Mouse (Mus musculus) brain, adult 2 months (tissue): ENCODE measurements around the gene Ttk.

Experiments
- DNase-seq: peaks from one replicate; pipeline ENCODE4 v3.0.0; 2011; ENCODE audit warnings: low read depth, low spot score

Ttk gene

DNA sequence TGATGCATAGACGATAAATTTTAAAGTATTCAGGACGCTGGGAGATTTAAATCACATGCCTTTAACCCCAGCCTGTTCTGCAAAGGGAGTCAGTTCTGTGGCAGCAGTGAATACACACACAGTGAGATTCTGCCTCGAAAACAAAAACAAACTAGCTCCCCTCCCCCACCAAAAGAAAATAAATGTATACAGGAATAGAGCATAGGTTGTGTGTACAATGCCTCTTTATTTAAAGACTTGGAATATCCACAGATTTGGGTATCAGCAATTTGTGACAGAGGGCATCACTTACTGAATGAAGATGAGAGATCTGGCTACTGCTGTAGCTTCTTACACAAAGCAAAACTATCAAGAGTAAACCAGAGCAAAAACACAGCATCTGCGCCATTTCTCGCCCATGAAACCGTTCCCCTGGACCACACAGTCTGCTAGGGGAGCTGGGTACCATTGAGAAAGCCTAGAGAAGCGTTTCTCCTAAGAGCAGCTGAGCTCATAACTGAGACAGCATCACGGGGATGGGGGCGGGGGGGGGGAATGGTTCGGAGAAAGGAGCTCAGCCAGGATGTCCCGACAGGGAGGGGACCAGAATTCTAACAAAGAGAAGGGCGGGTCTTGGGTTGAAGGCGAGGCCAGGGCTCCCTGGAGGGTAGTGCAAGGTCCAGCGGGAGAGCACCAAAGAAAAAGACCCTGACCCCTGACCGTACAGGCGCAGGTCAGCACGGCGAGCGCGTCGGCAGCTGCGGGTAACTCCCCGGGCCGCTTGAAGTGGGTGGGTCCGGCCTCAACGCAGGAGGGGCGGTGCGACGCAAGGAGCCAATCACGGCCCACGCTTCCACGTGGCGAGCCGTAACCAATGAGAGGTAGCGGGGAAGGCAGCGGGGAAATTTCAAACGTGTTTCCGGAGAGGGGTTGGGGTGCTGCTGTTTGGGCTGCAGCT, at the start of gene Ttk:
Gene Ttk (plus strand): TSS at position 879 of the 937 bp plus-strand sequence.
- DNase-seq: peak; percentile 94

DNA sequence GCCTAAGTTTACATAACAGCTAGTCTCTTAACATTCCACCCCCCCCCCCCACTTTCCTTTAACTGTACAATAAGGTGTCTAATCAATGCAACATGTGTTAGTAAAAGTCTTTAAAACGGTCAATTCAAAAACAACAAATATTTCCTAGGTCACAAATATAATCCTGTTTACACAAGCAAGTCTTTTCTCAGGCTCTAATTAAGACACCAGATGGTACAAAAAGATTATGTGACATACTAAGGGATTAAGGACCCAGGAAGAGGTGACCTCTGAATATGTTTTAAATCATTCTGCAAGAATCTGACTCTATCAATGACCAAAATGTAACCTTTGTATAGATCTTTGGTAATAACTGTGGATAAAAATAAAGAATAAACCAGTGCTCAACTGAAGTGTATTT, 49.0 kb upstream of the Ttk start:
- no peak for DNase-seq

DNA sequence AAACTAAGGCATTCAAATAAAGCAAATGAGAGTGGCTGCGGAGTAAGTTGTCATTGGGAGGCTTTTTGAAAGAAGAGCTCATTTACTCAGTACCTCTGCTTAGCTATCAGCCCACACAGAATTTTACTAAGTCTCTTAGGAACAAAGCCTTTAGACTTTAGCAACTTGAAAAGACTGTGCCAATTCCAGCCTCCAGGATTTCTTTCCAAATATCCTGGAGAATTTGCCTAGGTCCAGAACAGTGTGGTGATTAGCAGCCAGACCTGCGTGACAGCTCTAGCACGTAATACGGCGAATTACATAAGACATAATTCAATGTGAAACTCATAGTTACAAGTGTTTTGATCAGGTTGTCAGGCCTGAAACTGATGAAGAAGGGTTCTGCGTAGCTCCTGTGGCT, 45.2 kb upstream of the Ttk start:
- peak; percentile 53 for DNase-seq

DNA sequence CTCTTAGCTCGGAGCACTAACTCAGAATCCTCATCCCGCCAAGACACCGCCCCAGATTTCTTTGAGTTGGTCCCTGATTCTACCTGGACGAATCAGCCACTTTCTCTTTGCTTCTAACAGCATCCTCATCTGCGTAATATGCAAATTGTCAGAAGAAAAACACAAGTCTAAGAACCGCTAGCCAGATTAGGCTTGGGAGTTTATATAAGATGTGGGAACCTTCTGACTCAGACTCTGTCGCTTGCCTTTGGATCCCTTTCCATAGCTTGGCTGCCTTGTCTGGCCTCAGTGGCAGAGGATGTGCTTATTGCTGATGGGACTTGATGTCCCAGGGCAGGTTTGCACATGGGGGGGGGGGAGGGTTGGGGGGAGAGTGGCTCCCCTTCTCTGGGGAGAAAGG, 37.6 kb upstream of the Ttk start:
- peak; percentile 67 for DNase-seq

DNA sequence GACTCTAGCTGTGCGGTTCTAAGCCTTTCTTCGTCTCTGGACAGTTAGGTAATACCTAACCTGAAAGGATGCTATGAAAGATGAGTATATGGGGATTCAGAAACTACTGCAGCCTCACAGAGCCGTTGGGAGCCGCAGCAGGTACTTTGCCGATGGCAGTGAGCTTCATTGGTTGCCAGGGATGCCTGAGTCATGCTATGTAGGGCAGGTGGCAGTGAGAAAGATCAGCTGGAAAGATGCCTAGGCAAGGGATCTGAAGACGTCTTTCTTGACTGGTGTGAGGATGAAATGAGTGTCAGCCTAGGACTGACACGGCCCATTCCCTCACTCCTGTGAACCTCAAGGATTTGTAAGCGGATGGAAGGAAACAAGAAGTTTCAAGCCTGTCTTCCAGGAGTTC, 36.6 kb upstream of the Ttk start:
- DNase-seq: peak; percentile 93

DNA sequence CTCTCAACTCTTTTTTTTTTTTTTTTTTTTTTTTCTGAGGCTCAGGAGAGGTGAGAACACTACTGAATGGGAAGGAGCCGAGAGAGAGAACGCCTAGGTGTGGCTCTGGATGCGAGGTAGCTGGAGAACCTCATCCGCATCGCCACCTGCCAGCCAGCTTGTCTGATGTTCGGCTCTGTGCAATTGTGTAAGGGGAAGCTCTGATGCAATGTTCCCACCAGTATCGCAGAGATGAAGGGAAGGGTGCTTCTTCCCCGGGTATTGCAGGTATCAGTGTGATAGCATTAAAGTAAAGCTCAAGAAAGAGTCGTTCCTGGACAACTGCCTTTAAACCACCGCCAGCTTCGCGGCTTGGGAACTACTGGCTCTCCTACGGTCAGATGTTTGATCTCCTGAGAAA, 30.1 kb upstream of the Ttk start:
- DNase-seq: peak; percentile 63

DNA sequence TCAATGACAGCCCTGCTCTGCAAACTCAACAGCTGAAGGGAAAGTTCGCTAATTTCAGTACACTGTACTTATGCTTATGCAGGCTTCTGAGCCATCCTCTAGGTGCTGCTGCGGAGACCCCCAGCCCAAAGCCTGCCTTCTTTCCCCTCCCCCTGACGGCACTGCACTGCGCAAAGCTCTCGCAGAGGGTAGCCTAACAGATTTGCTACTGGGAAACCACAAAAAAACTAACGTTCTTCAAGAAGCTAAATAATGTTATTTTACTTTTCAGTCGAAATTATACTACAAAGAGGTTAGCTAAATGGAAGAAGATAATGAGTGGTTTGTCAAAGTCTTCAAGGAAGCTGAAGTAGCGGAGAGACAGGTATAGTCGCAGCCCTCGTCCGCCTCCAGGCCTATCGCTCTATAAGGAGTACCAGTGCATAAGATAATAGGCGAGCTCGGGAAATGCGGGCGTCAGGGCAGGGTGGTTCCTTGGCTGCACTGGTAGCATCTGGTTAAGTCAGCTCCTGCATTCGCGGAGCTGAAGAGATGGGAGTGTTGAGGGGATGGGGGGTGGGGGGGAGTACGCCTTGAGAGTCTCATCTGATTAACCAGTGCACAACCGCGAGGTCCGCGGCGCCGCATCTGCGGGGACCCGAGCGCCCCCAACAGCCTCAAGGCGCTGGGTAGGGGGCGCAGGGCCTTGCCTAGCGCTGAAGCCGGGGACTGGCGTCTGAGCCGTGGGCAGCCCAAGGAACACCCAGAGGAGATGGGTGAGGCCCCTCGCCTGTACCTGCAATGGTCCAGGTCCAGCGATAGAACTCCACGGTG, 29.1 kb upstream of the Ttk start:
- DNase-seq: peak; percentile 77

DNA sequence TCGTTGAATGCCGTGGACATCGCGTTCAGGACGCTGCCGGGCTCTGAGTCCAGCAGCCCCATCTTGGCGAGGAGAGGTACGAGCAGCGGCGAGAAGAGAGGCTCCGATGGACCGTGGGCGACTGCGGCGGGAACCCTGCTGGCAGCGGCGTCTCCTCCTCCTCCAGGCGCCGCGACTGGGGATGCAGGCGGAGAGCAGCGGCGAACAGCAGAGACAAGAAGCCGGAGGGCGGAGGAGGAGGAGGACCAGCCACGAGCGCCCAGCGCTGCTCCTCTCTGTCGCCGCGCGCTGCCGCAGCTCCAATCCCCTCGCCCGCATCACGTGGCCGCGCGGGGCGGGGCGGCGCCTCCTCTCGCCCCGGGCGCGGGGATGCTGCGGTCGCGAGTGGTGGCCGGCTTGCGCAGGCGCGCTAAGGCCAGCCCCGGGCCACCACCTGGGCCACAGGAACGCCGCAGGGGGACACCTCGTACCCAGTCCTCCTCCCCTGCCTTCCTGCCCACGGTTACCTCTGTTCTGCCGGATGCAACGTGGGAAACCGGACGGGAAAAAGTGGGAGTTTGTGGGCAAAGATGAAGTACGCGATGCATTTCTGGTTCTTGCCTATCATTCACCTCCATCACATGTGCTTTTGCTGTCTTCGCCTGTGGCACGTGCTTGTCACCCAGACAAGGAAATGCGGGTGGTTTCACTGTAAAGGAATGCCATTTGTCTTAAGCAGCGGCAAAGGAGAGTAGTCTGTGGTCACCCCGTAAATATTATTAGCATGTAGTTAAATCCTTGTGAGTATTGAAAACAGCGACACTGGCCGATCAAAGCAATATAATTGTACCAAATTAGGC, 28.3 kb upstream of the Ttk start, which contains the start of gene Elovl4:
Gene Elovl4 (minus strand): TSS at position 301 of the 839 bp plus-strand sequence.
- DNase-seq: peak; percentile 96

DNA sequence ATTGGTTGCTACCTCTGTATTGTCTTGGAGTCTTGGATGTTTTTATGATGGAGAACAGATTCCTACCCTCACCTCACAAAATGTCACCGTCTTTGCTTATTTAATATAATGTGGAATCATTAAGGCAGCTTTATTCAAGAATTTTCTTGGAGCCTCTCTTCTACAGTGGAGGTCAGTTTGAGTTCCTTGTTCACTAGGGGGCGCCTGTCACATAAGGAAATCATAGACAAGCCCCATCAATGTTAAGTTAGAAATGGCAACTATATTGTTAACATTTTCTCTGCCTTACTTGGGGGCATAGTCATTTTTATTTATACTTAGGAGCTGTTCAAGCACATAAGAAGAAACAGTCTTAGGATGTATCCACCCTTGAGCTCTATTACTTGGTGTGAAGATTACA, 26.9 kb upstream of the Ttk start:
- peak; percentile 74 for DNase-seq

DNA sequence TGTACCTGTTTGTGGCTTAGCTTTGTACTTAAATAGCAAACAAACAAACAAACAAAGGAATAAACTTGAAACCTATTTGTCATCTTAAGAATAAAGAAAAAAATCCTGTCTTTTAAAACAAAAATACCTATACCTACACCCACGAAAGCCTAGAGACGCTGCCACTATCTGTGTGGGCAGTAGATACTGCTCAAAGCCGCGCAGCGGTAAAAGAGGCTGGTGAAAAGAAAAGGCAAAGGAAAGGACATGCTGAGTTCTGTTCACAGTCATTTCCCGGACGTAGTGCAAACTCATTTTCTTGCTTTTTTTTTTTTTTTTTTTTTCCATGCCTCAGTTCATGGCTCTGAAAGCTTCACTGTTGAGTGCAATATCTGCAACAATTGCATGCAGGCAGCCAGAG, 15.3 kb upstream of the Ttk start:
- DNase-seq: no peak

DNA sequence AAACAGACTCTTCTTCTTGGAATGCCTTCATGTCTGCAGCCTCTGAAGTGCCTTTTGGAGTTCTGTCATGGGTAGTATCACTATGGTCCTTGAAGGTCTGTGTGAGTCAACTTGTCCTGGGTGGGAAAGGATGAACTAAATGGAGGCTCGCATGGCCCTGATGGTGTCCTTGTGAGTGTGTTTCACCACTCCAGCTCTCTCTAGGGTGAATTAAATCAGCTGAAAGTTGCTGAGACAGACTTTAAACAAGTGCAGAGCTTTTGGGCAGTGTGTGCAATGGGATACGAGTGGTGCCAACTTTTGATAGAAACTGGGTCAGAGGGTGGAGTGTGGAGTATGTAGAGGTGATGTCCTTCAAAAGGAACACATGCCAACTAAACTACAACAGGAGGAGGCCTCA, 13.5 kb upstream of the Ttk start:
- DNase-seq: no peak

DNA sequence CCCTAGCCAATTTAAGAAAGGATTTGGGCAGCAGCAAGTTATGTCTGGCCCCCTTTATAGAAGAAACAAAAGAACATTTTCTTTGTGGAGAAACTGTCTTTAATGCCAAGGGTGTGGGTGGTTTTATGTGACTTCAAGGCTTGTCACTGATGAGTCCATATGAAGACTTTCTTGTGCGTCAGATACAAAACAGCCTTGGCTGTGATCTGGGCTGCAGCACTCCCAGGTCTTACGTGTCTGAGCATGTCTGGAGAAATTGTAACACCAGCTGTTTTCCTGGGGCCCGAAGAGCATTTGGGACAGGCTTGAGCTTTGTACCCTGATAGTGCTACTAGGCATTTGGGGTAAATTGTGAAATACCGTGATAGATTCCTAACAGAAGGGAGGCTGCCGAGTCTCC, 11.6 kb upstream of the Ttk start:
- no peak for DNase-seq

DNA sequence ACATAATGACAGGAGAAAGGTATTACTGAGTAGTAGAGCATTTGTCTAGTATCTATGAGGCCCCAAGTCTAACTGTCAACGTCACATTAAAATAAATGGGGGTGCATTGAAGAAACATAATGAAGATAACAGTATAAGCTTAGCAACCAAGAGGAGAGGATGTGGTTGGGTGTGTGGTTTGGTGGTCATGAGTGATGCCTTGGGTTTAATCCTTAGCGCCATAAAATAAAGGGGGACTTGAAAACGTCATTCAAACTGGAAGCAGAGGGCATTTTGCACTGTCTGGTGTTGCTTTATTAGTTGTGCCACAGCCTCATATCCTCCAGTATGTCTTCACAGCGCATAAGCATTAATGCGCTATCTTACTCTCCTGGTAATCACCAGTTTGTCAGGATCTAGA, 4.6 kb upstream of the Ttk start:
- DNase-seq: no peak

DNA sequence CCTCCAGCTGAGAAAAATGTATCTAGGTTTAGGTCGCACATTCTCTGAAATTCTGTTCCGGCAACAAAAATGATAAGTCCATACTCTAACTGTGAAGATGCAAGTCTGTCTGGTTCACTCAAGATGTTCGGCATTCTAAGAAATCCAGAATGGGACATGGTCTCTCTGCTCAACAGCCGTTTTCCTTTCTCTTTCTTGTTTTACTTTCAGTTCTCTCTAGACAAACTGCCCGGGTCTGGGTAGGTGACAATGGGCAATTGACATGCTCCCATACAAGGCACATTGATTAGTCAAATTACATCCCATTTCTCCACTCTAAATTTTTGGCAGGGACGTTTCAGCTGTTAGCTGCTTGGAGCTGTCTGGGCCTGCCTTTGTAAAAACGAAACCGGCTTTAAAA, 3.3 kb upstream of the Ttk start:
- DNase-seq: no peak

DNA sequence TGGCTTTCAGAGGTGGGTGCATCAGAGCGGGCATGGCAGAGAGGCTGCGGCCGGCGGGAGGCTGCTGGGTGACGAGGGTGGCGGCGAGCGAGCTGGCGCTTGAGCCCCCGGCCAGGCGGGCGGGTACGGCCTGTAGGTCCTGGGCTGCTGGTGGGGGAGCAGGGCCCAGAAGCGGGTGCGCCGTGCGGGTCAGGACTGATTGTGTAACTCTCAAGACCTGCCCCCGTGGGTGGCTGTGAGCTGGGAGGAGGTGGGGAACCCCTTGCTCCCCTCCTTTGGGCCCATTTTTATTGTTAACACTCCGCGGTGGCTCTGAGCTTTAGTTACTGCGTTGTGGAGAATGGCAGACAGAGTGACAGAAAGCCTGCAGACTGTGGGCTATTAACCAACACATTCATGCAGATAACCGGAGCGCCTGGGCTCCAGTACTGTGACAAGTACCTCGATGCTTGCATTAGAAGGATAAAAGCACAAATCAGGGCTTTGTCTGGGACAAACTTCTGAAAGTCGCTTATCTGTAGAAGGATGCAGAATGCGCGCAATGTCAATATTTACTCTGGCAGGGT, 342 bp downstream of the Ttk start:
- DNase-seq: no peak

DNA sequence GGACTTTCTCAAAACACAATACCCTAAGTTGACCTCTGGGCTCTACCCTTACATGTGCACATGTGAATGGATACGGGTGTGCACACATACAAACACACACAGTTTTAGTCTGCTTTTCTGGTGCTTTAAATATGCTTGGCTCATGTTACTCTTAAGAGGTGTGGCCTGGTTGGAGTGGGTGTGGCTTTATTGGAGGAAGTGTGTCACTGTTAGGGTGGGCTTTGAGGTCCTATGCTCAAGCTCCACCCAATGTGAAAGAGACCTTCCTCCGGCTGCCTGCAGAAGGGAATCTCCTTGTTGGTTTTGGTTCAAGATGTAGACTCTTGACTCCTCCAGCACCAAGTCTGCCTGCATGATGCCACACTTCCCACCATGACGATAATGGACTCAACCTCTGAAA, 18.0 kb downstream of the Ttk start:
- no peak for DNase-seq

DNA sequence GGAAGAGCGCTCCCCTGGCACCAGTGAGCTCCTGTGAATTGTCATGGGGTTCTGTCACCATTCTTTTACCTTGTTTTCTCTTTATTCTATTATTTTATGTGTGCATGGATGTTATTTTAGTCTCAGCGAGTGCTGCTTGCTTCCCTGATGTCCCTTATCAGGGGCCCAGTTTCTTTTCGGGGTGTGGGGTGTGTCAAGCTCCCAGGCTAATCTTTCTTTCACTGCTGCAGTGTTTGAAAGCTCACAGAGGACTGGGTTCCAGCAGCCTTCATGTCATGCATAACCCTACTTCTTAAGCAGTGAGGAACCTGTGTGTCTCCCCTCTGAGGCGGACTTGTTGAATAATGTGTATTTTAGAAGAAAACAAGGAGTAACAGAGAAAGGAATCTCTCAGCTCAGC, 30.7 kb downstream of the Ttk start:
- no peak for DNase-seq

DNA sequence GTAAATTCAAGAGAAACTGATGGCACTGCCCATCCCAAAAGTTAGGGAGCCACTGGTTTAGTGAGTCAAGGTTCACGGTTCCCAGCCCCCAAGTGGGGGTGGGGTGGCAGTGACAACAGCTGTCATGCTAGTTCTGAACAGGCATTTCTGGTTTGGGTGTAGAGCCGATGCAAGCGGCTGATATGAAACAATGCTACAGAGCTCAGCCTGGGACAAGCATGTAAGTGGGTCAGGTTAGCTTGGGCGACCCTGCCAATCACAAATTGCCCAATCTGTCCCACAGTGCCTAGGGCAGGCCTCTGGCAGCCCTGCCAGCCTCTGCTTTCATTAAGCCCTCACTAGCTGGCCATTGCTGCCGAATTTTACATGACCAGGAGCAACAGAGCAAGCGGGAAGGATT, 47.7 kb downstream of the Ttk start:
- DNase-seq: peak; percentile 5

DNA sequence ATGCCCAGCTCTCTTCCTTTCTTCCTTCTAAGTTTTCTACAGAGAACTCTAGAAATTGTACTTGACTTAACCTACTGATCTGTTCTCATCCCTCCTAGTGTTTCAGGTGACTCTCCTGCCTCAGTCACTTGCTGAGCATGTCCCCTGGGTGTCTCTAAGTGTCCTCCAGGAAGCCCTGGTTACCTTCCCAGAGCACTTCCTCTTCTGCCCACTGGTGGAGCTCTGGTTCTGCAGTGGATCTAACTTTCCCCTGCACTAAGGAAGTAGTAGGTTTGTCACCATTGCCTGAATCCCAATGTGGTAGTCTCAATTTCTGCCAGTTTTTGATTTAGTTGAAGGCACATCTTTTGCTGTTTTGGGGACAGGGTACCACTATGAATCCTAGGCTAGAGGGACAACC, 51.7 kb downstream of the Ttk start:
- DNase-seq: no peak

DNA sequence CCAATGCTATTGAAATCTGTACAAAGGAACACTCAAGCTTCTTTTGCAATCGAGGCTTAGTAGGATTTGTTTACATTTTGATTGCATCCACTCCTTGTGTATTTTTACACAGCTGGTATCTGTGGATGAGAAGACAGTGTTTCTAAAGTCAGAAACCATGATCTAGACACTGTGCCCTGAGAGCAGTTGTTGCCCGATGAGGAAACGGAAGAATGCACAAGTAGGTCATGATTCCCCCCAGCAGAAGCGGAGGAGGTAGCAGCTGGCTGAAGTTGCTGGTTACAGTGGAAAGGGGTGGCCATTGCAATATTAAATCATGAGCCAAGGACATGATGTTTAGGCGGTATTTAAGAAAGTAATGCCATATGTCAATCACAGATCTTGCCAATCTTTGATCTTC, 53.7 kb downstream of the Ttk start:
- peak; percentile 14 for DNase-seq

DNA sequence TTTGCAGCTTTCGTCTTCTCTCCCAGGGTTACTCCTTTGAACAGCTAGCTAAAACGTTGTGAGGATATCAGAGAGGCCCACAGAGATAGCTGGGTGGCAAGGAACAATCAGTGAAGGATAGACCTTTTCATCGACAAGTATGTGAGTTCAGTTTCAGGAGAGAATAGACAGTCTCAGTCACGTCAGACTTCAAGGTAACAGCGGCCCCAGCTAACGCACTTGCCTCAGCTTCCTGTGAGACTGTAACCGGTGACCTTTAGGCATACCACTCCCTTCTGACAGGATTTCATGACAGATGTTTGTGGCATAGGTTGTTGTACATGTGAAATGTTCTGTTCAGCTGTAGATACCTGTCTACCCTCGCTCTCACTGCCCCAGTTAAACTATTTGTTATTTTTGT, 58.6 kb downstream of the Ttk start:
- DNase-seq: no peak
